Mouse (Mus musculus) kidney, postnatal 25 days (tissue): ENCODE results near the gene Fbxw20.
"Not testable (repeated sequence)": the region's sequence is repeated elsewhere in the genome, so short reads cannot be mapped to it uniquely, and the experiment has no call there.

ENCODE experiments used
- DNase-seq, 2 experiments: peaks; one replicate each; pipeline ENCODE4 v3.0.0; 2021; ENCODE audit warnings: mixed read lengths in 2 of 2

Gene Fbxw20

GRCm38 (mm10) chr9:109234654-109235053 is at the start of gene Fbxw20:
Fbxw20 (minus strand) TSS chr9:109234754.
- DNase-seq: no peak

GRCm38 (mm10) chr9:109263041-109263440 is 28.5 kb upstream of the Fbxw20 start:
- no peak for DNase-seq

GRCm38 (mm10) chr9:109218449-109218848 is 16.1 kb downstream of the Fbxw20 start:
- peak in 1 of 2 experiments; percentile 36 for DNase-seq

GRCm38 (mm10) chr9:109201347-109201746 is 33.2 kb downstream of the Fbxw20 start:
- not testable (repeated sequence) for DNase-seq

GRCm38 (mm10) chr9:109200349-109200748 is 34.2 kb downstream of the Fbxw20 start:
- no peak for DNase-seq

- no peak for DNase-seq
These were observed 35.2 kb downstream of the Fbxw20 start for GRCm38 (mm10) chr9:109199353-109199752.

- not testable (repeated sequence) for DNase-seq
These were observed 38.7 kb downstream of the Fbxw20 start, which contains the start of gene Fbxw13 for GRCm38 (mm10) chr9:109195875-109196274. Fbxw13 (minus strand) TSS chr9:109195975.

- DNase-seq: no peak
These were observed 57.3 kb downstream of the Fbxw20 start for GRCm38 (mm10) chr9:109177208-109177607.

- DNase-seq: no peak
These were observed 58.3 kb downstream of the Fbxw20 start for GRCm38 (mm10) chr9:109176301-109176700.
